Mouse (Mus musculus): Measurements from ENCODE around the gene Hecw2. TPM values are rescaled to one million over a fixed set of nuclear protein-coding genes. Genes with fewer than 3 reads are reported as not detected.
A peak's percentile ranks its signal among the peaks of the same experiment; 100 is the strongest.

Gene Hecw2
- polyA plus RNA-seq, 1 experiment from 2014 or later = 6.0 TPM

DNA sequence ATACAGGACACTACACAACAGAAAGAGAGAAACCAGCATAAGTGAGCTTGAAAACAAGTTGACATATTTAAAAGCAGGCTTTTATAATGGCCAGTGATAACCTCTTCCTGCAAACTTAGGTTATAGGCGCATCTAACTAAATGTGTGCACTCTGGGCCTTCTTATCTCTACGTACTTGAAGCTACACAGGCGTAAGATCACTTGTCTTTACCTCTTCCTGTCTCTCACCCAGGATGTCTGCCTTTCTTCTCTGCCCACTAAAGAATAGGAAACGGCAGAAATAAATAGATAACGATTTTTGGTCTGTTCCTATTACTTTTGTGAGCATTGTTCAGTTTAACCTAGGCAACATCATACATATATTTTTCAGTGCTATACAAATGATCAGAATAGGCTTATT, 397.9 kb downstream of the Hecw2 start:
- no peaks in the 10 kb centered on the region for H3K9me3 ChIP-seq (replicated peaks)
- no peak for ATAC-seq (ENCODE audit: insufficient number of reproducible peaks, low FRiP score, low TSS enrichment, low read depth)
- no peaks in the 10 kb centered on the region for H3K4me1 ChIP-seq
- H3K9ac ChIP-seq = no peak overlapping the region
- no peaks in the 10 kb centered on the region for H3K27me3 ChIP-seq
- H3K4me3 ChIP-seq (replicated peaks) = no peak overlapping the region
- H3K36me3 ChIP-seq = no peaks in the 10 kb centered on the region
- WGBS = 91% methylated on average over 5 of the region's 5 CpGs
- no peak overlapping the region for H3K4me2 ChIP-seq (replicated peaks)
- no peak overlapping the region for H3K27ac ChIP-seq (replicated peaks)

DNA sequence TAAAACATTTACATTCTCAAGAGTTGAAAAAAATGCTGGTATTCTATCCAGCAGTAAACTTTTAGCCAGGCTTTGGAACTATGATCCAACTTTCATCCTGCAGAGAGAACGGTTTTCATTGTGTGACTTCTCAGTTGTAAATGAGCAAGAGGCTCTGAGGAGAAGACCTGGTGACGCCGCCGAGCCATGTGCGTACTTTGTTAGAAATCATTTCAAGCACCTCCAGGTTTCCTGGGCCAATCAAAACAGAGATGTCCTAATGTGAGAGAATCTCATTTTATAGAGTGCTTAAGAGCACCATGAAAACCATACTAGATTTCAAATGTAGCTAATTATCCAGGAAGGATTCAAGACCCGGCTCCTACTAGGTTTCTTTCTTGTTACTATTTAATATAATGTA, 398.7 kb downstream of the Hecw2 start:
- no peak overlapping the region for H3K27ac ChIP-seq (replicated peaks)
- no peak for ATAC-seq (ENCODE audit: insufficient number of reproducible peaks, low FRiP score, low TSS enrichment, low read depth)
- no peaks in the 10 kb centered on the region for H3K9me3 ChIP-seq (replicated peaks)
- H3K36me3 ChIP-seq = no peaks in the 10 kb centered on the region
- H3K27me3 ChIP-seq = no peaks in the 10 kb centered on the region
- H3K4me2 ChIP-seq (replicated peaks) = no peak overlapping the region
- 85% methylated on average over 6 of the region's 6 CpGs for WGBS
- H3K9ac ChIP-seq = no peak overlapping the region
- no peak overlapping the region for H3K4me3 ChIP-seq (replicated peaks)
- H3K4me1 ChIP-seq = no peaks in the 10 kb centered on the region

DNA sequence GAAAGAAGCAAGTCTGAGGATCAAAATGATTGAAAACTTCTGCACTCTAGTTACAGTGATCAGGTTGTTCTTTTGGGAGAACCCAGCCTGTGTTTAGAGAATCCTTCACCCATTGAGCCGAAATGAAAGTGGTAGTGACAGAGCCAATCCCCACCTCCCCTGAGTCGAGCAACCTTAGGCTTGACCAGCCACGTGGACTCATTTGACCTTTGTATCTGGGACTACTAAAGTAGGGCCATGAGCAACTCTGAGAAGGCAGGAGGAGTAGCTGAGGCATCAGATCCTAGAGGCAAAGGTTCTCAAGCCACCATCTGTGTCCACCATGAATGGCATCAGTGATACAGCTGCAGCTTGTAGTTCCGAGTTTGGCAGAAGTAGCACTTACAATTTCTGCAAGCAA, 399.4 kb downstream of the Hecw2 start:
- WGBS = 73% methylated on average over 4 of the region's 4 CpGs
- Histone ChIP-seq H3K4me2 (replicated peaks) (no peak overlapping the region), H3K36me3 (no peaks in the 10 kb centered on the region), H3K27ac (replicated peaks) (no peak overlapping the region), H3K9me3 (replicated peaks) (no peaks in the 10 kb centered on the region), H3K9ac (no peak overlapping the region), H3K27me3 (no peaks in the 10 kb centered on the region), H3K4me1 (no peaks in the 10 kb centered on the region), H3K4me3 (replicated peaks) (no peak overlapping the region)
- ATAC-seq (ENCODE audit: insufficient number of reproducible peaks, low FRiP score, low TSS enrichment, low read depth) = no peak

DNA sequence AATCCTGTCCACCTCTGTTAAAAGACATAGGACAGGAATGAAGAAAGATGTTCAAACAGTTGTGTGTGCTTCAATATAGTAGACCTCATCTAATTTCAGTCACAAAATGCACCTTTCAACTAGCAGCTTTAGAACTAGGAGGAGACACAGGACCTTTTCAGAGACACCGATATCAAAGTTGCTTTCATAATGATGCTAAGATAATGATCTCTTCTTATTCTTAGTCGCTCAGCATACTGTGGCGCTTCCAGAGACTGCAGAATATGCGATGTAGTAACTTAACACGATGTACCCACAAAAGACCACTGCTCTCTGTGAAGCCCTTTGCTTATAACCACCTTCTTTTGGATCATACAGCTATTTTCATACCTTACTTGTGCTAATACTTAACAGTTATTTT, 399.9 kb downstream of the Hecw2 start:
- Histone ChIP-seq H3K9me3 (replicated peaks) (no peaks in the 10 kb centered on the region), H3K27ac (replicated peaks) (no peak overlapping the region), H3K27me3 (no peaks in the 10 kb centered on the region), H3K9ac (no peak overlapping the region), H3K36me3 (no peaks in the 10 kb centered on the region), H3K4me1 (no peaks in the 10 kb centered on the region), H3K4me2 (replicated peaks) (no peak overlapping the region), H3K4me3 (replicated peaks) (no peak overlapping the region)
- no peak for ATAC-seq (ENCODE audit: insufficient number of reproducible peaks, low FRiP score, low TSS enrichment, low read depth)
- 92% methylated on average over 5 of the region's 5 CpGs for WGBS

DNA sequence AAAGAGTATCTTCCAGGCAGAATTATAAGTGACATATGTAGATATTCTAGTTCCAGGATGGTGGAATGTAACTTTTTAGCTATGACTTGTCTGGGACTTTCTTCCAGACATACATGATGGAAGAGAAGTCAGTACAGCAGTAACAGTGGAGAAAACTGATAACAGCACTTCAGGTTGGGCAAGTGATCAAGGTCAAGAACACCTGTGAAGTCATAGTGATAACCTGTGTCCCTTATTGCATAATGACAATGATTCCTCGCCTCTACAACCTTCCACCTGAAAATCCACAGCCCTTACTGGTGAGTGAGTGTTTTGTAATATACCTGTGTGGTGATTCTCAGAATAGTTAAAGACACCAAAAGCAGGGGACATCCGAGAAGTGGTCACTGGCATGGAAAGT, 400.7 kb downstream of the Hecw2 start:
- H3K4me1 ChIP-seq = no peaks in the 10 kb centered on the region
- H3K4me2 ChIP-seq (replicated peaks) = no peak overlapping the region
- no peaks in the 10 kb centered on the region for H3K27me3 ChIP-seq
- H3K27ac ChIP-seq (replicated peaks) = no peak overlapping the region
- no peak overlapping the region for H3K4me3 ChIP-seq (replicated peaks)
- H3K36me3 ChIP-seq = no peaks in the 10 kb centered on the region
- no peak for ATAC-seq (ENCODE audit: insufficient number of reproducible peaks, low FRiP score, low TSS enrichment, low read depth)
- no peak overlapping the region for H3K9ac ChIP-seq
- WGBS = 75% methylated on average over 2 of the region's 2 CpGs
- no peaks in the 10 kb centered on the region for H3K9me3 ChIP-seq (replicated peaks)

DNA sequence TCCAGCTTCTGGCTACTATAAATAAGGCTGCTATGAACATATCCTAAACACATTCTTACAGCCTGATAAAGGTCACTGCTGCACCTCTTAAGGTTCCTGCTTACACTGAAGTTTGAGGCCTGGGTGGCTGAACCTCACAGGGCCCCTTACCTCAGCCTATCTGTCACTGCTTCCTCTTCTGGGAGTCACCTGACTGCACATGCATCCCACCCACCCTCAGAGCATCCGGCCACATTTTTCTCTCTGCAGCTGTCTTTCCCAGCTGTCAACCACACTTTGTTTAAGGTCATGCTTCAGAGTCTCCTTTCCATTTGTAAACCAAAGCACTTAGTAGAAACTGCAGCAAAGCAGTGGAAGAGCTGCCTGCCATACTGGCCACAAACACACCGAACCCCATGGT, 403.6 kb downstream of the Hecw2 start:
- no peak overlapping the region for H3K4me3 ChIP-seq (replicated peaks)
- no peaks in the 10 kb centered on the region for H3K36me3 ChIP-seq
- no peak overlapping the region for H3K4me2 ChIP-seq (replicated peaks)
- no peaks in the 10 kb centered on the region for H3K4me1 ChIP-seq
- H3K9me3 ChIP-seq (replicated peaks) = no peaks in the 10 kb centered on the region
- H3K27me3 ChIP-seq = no peaks in the 10 kb centered on the region
- no peak for ATAC-seq (ENCODE audit: insufficient number of reproducible peaks, low FRiP score, low TSS enrichment, low read depth)
- H3K9ac ChIP-seq = no peak overlapping the region
- 76% methylated on average over 2 of the region's 2 CpGs for WGBS
- no peak overlapping the region for H3K27ac ChIP-seq (replicated peaks)

DNA sequence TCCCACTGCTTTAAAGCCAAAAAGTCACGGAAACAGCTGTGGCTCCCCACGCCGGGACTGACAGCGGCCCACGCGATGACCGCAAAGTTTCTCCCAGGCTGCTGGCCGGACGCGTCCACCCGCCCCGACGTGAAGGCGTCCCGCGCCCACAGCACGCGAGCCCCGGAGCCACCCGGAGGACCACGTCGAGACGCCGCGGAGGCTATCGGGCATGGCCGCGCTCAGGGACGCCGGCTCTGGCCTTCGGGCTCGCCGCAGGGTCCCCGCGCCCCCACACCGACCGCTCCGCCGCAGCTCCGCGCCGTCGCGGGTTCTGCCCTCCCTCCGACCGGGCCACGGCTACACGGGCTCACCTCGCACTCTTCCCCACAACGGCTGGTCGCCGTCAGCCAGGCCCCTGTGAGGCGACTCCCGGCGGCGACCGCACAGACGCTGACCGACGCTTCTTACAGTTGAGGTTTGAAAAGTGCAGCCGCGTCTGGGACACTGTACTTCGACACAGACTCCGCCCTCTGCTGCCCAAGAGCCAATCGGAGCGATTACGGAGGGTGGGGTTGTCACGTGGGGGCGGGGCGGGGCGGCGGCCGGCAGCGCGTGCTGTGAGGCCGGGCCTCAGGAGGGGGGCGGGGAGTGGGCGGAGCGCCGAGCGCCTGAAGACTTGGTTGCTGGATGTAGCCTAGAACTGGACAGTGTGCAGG, 410.1 kb downstream of the Hecw2 start, which contains the start of gene Stk17b:
TSS of gene Stk17b (minus strand) at position 504 of the 698 bp plus-strand sequence.
- Histone ChIP-seq H3K9ac (peak within 1 kb of the TSS; percentile 65), H3K27me3 (no peaks in the 10 kb centered on the region), H3K4me1 (no peaks in the 10 kb centered on the region), H3K9me3 (replicated peaks) (no peaks in the 10 kb centered on the region), H3K4me2 (replicated peaks) (peak within 1 kb of the TSS; percentile 63), H3K27ac (replicated peaks) (peak within 1 kb of the TSS; percentile 87), H3K4me3 (replicated peaks) (peak within 1 kb of the TSS; percentile 87), H3K36me3 (no peaks in the 10 kb centered on the region)
- under 1% methylated on average over 80 of the region's 81 CpGs for WGBS
- ATAC-seq (ENCODE audit: insufficient number of reproducible peaks, low FRiP score, low TSS enrichment, low read depth) = peak; percentile 96

DNA sequence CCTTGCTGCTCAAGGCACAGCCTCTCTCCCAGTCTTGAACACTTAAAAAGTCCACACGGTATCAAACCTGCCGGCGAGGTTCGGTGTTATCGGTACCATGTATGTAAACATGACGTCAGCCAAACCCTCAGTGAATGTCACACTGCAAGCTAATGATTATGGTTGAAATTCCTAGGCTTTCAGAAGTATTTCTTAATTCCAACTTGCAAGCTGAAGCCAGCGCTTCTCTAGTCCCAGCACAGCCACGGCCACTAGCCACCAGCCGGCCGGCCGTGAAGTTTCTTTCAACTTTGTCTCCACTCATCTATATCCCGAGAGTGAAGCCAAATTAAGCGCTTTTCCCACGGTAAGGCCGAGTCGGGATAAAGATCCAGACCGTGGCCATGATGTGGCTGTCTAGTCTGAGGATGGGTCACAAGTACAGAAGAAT, 410.7 kb downstream of the Hecw2 start:
- Histone ChIP-seq H3K9me3 (replicated peaks) (no peaks in the 10 kb centered on the region), H3K36me3 (no peaks in the 10 kb centered on the region), H3K4me3 (replicated peaks) (peak overlapping the region; percentile 87), H3K27ac (replicated peaks) (peak overlapping the region; percentile 87), H3K4me1 (no peaks in the 10 kb centered on the region), H3K9ac (peak overlapping the region; percentile 65), H3K27me3 (no peaks in the 10 kb centered on the region), H3K4me2 (replicated peaks) (peak overlapping the region; percentile 63)
- under 1% methylated on average over 17 of the region's 17 CpGs for WGBS
- ATAC-seq (ENCODE audit: insufficient number of reproducible peaks, low FRiP score, low TSS enrichment, low read depth) = peak; percentile 32

DNA sequence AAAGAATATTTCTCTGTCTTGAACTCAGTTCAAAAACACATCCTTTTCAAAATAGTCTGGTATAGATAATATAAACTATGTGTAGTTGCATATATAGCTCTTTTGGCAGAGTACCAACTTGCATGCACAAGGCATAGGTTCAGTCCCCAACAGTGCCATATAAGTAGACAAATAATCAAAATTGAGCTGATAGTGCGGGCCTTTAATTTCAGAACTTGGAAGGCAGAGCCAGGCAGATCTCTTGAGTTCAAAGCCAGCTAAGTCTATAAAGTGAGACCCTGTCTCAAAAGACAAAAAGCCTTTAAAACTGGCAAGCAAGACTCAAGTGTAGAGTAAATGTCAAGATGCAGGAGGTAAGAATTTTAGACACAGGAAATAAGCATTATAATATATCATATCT, 412.0 kb downstream of the Hecw2 start:
- H3K36me3 ChIP-seq = no peaks in the 10 kb centered on the region
- H3K4me3 ChIP-seq (replicated peaks) = no peak overlapping the region
- no peak overlapping the region for H3K4me2 ChIP-seq (replicated peaks)
- no peak for ATAC-seq (ENCODE audit: insufficient number of reproducible peaks, low FRiP score, low TSS enrichment, low read depth)
- no peak overlapping the region for H3K27ac ChIP-seq (replicated peaks)
- H3K27me3 ChIP-seq = no peaks in the 10 kb centered on the region
- 100% methylated on average over 1 of the region's 1 CpGs for WGBS
- H3K9ac ChIP-seq = no peak overlapping the region
- H3K9me3 ChIP-seq (replicated peaks) = no peaks in the 10 kb centered on the region
- no peaks in the 10 kb centered on the region for H3K4me1 ChIP-seq

DNA sequence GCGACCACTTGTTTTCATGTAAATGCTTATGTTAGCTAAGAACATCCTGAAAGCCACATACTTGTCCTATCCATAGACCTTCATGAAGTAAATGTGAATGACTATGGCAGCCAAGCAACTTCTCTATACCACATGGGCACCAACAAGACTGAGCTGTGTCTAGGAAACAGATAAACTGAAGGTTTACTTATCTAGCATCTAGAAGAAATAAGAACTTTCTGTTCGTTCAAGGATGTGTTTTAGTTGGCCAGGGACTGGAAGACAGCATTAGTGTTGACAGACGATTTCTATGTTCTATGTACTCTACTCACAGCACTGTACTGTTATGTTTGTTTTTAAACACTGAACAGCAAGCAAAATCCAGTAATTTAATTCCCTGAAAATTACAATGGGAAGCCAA, 412.9 kb downstream of the Hecw2 start:
- Histone ChIP-seq H3K27ac (replicated peaks) (no peak overlapping the region), H3K9me3 (replicated peaks) (no peaks in the 10 kb centered on the region), H3K36me3 (no peaks in the 10 kb centered on the region), H3K4me2 (replicated peaks) (no peak overlapping the region), H3K27me3 (no peaks in the 10 kb centered on the region), H3K4me1 (no peaks in the 10 kb centered on the region), H3K4me3 (replicated peaks) (no peak overlapping the region), H3K9ac (no peak overlapping the region)
- WGBS = 74% methylated on average over 3 of the region's 3 CpGs
- no peak for ATAC-seq (ENCODE audit: insufficient number of reproducible peaks, low FRiP score, low TSS enrichment, low read depth)

DNA sequence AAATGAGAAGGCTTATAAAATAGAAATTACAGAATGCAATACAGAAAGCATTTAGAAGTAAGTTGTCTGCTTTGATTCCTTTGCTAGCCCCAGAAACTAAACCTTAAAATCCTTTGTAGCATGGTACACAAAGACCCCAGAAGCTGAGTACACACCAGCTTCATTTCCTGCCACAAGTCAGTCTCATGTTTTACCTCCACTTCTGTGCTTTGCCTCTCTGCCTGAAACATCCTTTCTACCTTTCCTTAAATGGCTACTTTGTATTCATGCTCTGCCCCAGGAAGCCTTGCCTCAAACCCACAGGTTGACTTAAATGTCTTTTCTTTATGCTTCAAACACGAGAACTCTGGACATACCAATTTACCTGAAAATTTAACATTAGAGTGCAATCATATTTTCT, 413.7 kb downstream of the Hecw2 start:
- Histone ChIP-seq H3K4me3 (replicated peaks) (no peak overlapping the region), H3K27me3 (no peaks in the 10 kb centered on the region), H3K4me1 (no peaks in the 10 kb centered on the region), H3K36me3 (no peaks in the 10 kb centered on the region), H3K27ac (replicated peaks) (no peak overlapping the region), H3K9me3 (replicated peaks) (no peaks in the 10 kb centered on the region), H3K4me2 (replicated peaks) (no peak overlapping the region), H3K9ac (no peak overlapping the region)
- WGBS = 60% methylated on average over 1 of the region's 1 CpGs
- ATAC-seq (ENCODE audit: insufficient number of reproducible peaks, low FRiP score, low TSS enrichment, low read depth) = no peak

DNA sequence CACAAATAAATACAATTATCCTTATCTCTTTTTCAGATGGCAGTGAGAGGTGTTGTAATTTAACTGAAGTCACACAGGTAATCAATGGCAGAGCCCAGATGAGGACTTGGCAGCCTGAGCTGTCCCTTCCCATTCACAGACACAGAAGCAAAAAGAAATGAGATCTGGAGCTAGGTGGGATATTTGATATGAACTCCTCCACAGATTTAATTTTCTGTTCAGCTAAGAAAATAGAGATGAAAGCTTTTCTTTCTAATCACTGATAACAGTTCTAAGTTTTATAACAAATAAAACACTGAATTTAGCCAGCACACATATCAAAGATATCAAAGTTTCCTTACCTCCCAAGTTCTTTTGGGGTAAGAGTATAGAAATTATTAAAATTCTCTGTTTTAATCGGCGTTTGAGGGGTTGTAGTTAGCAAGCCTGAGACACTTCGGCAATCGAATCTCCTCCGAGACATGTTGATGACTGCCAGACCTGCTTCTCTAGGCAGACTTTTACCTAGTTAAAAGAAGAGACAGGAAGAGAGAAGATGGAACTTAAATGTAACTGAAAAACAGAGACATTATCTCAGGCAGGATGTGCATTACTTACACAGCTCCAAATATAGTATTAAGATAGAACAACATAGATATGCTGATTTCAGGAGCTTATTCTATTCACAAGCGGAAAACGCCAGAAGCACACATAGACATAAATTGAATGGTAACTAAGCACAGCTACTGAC, 418.6 kb downstream of the Hecw2 start:
- Histone ChIP-seq H3K27ac (replicated peaks) (no peak overlapping the region), H3K9ac (no peak overlapping the region), H3K4me2 (replicated peaks) (no peak overlapping the region), H3K9me3 (replicated peaks) (no peaks in the 10 kb centered on the region), H3K27me3 (no peaks in the 10 kb centered on the region), H3K36me3 (no peaks in the 10 kb centered on the region), H3K4me1 (no peaks in the 10 kb centered on the region), H3K4me3 (replicated peaks) (no peak overlapping the region)
- 84% methylated on average over 7 of the region's 7 CpGs for WGBS
- no peak for ATAC-seq (ENCODE audit: insufficient number of reproducible peaks, low FRiP score, low TSS enrichment, low read depth)
